Mouse (Mus musculus): Measurements from ENCODE around the gene Ndrg4.

- no peak for TF ChIP-seq POLR2A (IDR thresholded peaks at IDR 0.05; ENCODE audit: low read depth, low read length)
- TF ChIP-seq CTCF (IDR thresholded peaks at IDR 0.05; ENCODE audit: extremely low read depth, insufficient read depth, insufficient read length, insufficient replicate concordance): no peak
Measured at GRCm38 (mm10) chr8:95714367-95714766, 37.6 kb downstream of the Ndrg4 start.
